Mouse (Mus musculus): ENCODE measurements at regions not wholly inside any gene's neighbourhood (a gene's known extent, or its start where the extent isn't known, plus 50 kb on each side); places are given as distances from the start of the nearest gene placed in this dataset.

- no peaks in the 10 kb centered on the region for H3K4me1 ChIP-seq (replicated peaks)
- WGBS, result 58% methylated on average over 3 of the region's 3 CpGs
- no peaks in the 10 kb centered on the region for H3K9me3 ChIP-seq
- H3K27me3 ChIP-seq (replicated peaks), result no peaks in the 10 kb centered on the region
- H3K4me3 ChIP-seq (replicated peaks), result no peak overlapping the region
- ATAC-seq, result no peak
- no peak overlapping the region for H3K9ac ChIP-seq
- no peak overlapping the region for H3K4me2 ChIP-seq (replicated peaks)
- H3K27ac ChIP-seq, result no peak overlapping the region
- H3K36me3 ChIP-seq, result no peaks in the 10 kb centered on the region
These were observed 75.7 kb upstream of the Cop1 start for GRCm38 (mm10) chr1:159156428-159156827.

- 81% methylated on average over 8 of the region's 8 CpGs for WGBS
- ATAC-seq, result no peak
- H3K4me2 ChIP-seq (replicated peaks), result no peak overlapping the region
- H3K27me3 ChIP-seq (replicated peaks), result no peaks in the 10 kb centered on the region
- H3K4me1 ChIP-seq (replicated peaks), result no peaks in the 10 kb centered on the region
- no peaks in the 10 kb centered on the region for H3K9me3 ChIP-seq
- no peak overlapping the region for H3K4me3 ChIP-seq (replicated peaks)
- H3K36me3 ChIP-seq, result no peaks in the 10 kb centered on the region
- no peak overlapping the region for H3K27ac ChIP-seq
- no peak overlapping the region for H3K9ac ChIP-seq
These were observed 71.8 kb upstream of the Cop1 start for GRCm38 (mm10) chr1:159160035-159160960.

- Histone ChIP-seq H3K4me3 (replicated peaks) (no peak overlapping the region), H3K27ac (peak overlapping the region; percentile 63; the same call in 1 of the 2 replicates)
- no peak; the same call in 1 of the 2 replicates for ATAC-seq
These were observed 68.8 kb upstream of the Cop1 start for GRCm38 (mm10) chr1:159163113-159163885.

GRCm38 (mm10) chr1:159182031-159182430 is 50.1 kb upstream of the Cop1 start:
- Histone ChIP-seq H3K4me2 (replicated peaks) (no peak overlapping the region), H3K36me3 (no peaks in the 10 kb centered on the region), H3K4me3 (replicated peaks) (no peak overlapping the region), H3K27me3 (replicated peaks) (no peaks in the 10 kb centered on the region), H3K27ac (no peak overlapping the region), H3K4me1 (replicated peaks) (no peaks in the 10 kb centered on the region), H3K9ac (no peak overlapping the region), H3K9me3 (no peaks in the 10 kb centered on the region)
- no peak for ATAC-seq

More at GRCm38 (mm10) chr1:159163113-159163885, 68.8 kb upstream of the Cop1 start:
- no peaks in the 10 kb centered on the region for H3K9me3 ChIP-seq
- WGBS, result 28% methylated on average over 4 of the region's 4 CpGs
- no peak overlapping the region for H3K9ac ChIP-seq
- H3K36me3 ChIP-seq, result no peaks in the 10 kb centered on the region
- no peaks in the 10 kb centered on the region for H3K27me3 ChIP-seq (replicated peaks)
- no peaks in the 10 kb centered on the region for H3K4me1 ChIP-seq (replicated peaks)
- 0 out of 2 replicates have a peak overlapping the region, but pooled peaks have one; percentile 9 for H3K4me2 ChIP-seq (replicated peaks)

All from intestine, embryonic 15.5 days (tissue).